ENCODE assay signal across 9 mouse cellular contexts in genomic region chr3:87981894-87982835, GRCm38 (mm10). TPM values are rescaled to one million over a fixed set of nuclear protein-coding genes. Genes with fewer than 3 reads are reported as not detected.
DNase-seq lines count a peak whose midpoint lies in the region; ATAC-seq and TF ChIP-seq lines count a peak whose summit lies in the region.
"Had no signal": no experiment of that assay in that cellular context is flagged by ENCODE, and none has a peak within 500 bp of the region (broad histone marks: within the 10 kb centered on the region; RNA-seq: fewer than 3 reads in every experiment).

No protein-coding gene starts in this region.

- H3K27me3 ChIP-seq in heart, embryonic 11.5 days (ENCODE audit: control insufficient read depth, insufficient read depth, low read length), result no peaks in the 10 kb centered on the region
- no peaks in the 10 kb centered on the region for H3K27me3 ChIP-seq in kidney, embryonic 14.5 days (ENCODE audit: control insufficient read depth, insufficient read depth, low read length)
- H3K27me3 ChIP-seq in lung, postnatal 0 days (replicated peaks; ENCODE audit: insufficient read depth, low read length), result no peaks in the 10 kb centered on the region

- H3K9me3 ChIP-seq in heart, embryonic 11.5 days (replicated peaks; ENCODE audit: control insufficient read depth, low read length), result no peaks in the 10 kb centered on the region
- no peaks in the 10 kb centered on the region for H3K9me3 ChIP-seq in kidney, embryonic 14.5 days (ENCODE audit: control insufficient read depth, low read length)
- no peaks in the 10 kb centered on the region for H3K9me3 ChIP-seq in lung, postnatal 0 days (ENCODE audit: low read length)

- H3K4me1 ChIP-seq in heart, embryonic 11.5 days (ENCODE audit: control insufficient read depth, insufficient read depth, low read length), result peaks cover 65% of the 10 kb centered on the region
- peaks cover 76% of the 10 kb centered on the region for H3K4me1 ChIP-seq in kidney, embryonic 14.5 days (ENCODE audit: control insufficient read depth, insufficient read depth, low read length)
- H3K4me1 ChIP-seq in lung, postnatal 0 days (ENCODE audit: insufficient read depth, low read depth, low read length), result peaks cover 40% of the 10 kb centered on the region; the same call in 1 of the 2 replicates

- H3K4me3 ChIP-seq in heart, embryonic 11.5 days (ENCODE audit: low read depth, low read length), result no peak overlapping the region
- H3K4me3 ChIP-seq in kidney, embryonic 14.5 days (ENCODE audit: low read length), result no peak overlapping the region
- H3K4me3 ChIP-seq in lung, postnatal 0 days (ENCODE audit: low read depth, low read length), result no peak overlapping the region
- H3K4me3 ChIP-seq: erythroblast, embryonic 14.5 days had no signal

- peak; percentile 11; the same call in 1 of the 2 replicates for ATAC-seq in heart, embryonic 11.5 days (replicated peaks; ENCODE audit: insufficient number of reproducible peaks, low FRiP score, low TSS enrichment)
- ATAC-seq in kidney, embryonic 14.5 days (ENCODE audit: low FRiP score, low TSS enrichment), result peak; percentile 22; the same call in 1 of the 2 replicates
- ATAC-seq in lung, postnatal 0 days, result peak; percentile 69

- no peak for TF ChIP-seq CTCF in lung, postnatal 0 days (IDR thresholded peaks at IDR 0.05)

- TF ChIP-seq EP300 in lung, postnatal 0 days (IDR thresholded peaks at IDR 0.05), result 0 out of 2 replicates have a peak, but pooled peaks have one; percentile 9

- WGBS in heart, embryonic 11.5 days (ENCODE audit: insufficient replicate concordance), result 22% methylated on average over 11 of the region's 12 CpGs
- 19% methylated on average over 12 of the region's 12 CpGs for WGBS in kidney, embryonic 14.5 days
- 25% methylated on average over 11 of the region's 12 CpGs for WGBS in lung, postnatal 0 days

- peak overlapping the region; percentile 70 for H3K9ac ChIP-seq in heart, embryonic 11.5 days (ENCODE audit: low read depth, low read length)
- H3K9ac ChIP-seq in kidney, embryonic 14.5 days (ENCODE audit: low read depth, low read length), result peak overlapping the region; percentile 54
- H3K9ac ChIP-seq in lung, postnatal 0 days (replicated peaks; ENCODE audit: low read depth), result peak overlapping the region; percentile 32; the same call in 1 of the 2 replicates

- H3K27ac ChIP-seq in heart, embryonic 11.5 days (ENCODE audit: low read depth, low read length), result peak overlapping the region; percentile 97
- H3K27ac ChIP-seq in kidney, embryonic 14.5 days (ENCODE audit: low read depth, low read length), result peak overlapping the region; percentile 95
- peak overlapping the region; percentile 95 for H3K27ac ChIP-seq in lung, postnatal 0 days (ENCODE audit: low read length)

- H3K36me3 ChIP-seq in heart, embryonic 11.5 days (ENCODE audit: control insufficient read depth, insufficient read depth, low read length), result no peaks in the 10 kb centered on the region
- peaks cover 3% of the 10 kb centered on the region; the same call in 1 of the 2 replicates for H3K36me3 ChIP-seq in kidney, embryonic 14.5 days (ENCODE audit: control insufficient read depth, insufficient read depth, low read length)
- H3K36me3 ChIP-seq in lung, postnatal 0 days (ENCODE audit: insufficient read depth, low read length), result no peaks in the 10 kb centered on the region

- H3K4me2 ChIP-seq in heart, embryonic 11.5 days, result peak overlapping the region; percentile 56
- peak overlapping the region; percentile 32 for H3K4me2 ChIP-seq in kidney, embryonic 14.5 days (replicated peaks; ENCODE audit: low read depth, low read length)
- H3K4me2 ChIP-seq in lung, postnatal 0 days (replicated peaks; ENCODE audit: low read depth, low read length), result peak overlapping the region; percentile 39

- peak; percentile 37 for DNase-seq in embryo, embryonic 10 days (ENCODE audit: low spot score)
- DNase-seq in embryo, embryonic 9.5 days (ENCODE audit: extremely low spot score), result no peak
- peak; percentile 80 for DNase-seq in lung, postnatal 0 days (ENCODE audit: low spot score)
- no peak for DNase-seq in B cell, adult 2 months
- no peak for DNase-seq in ovary, postnatal 36 days (ENCODE audit: low spot score)
- no peak for DNase-seq in cerebellum, postnatal 25 days

RNA-seq across cellular contexts. Expression of gene Nes, which starts 11.3 kb away (rescaled TPM):
- polyA plus RNA-seq in heart, embryonic 11.5 days (2014; fragmentation: Nextera tagmentation; extraction: Ambion mirVana), result 11.1 and 15.1 TPM in 2 replicates
- 14.8 and 26.1 TPM in 2 replicates for polyA plus RNA-seq in kidney, embryonic 14.5 days (2014; fragmentation: Nextera tagmentation; extraction: Ambion mirVana)
- 22.2 and 30.7 TPM in 2 replicates for polyA plus RNA-seq in lung, postnatal 0 days (2015; fragmentation: Nextera tagmentation; extraction: Ambion mirVana)
- polyA plus RNA-seq: erythroblast, embryonic 14.5 days had no signal

RNA-seq across cellular contexts. Expression of gene Bcan, which starts 17.9 kb away (rescaled TPM):
- not detected in 2 replicates for polyA plus RNA-seq in heart, embryonic 11.5 days (2014; fragmentation: Nextera tagmentation; extraction: Ambion mirVana)
- polyA plus RNA-seq in kidney, embryonic 14.5 days (2014; fragmentation: Nextera tagmentation; extraction: Ambion mirVana), result not detected in 2 replicates
- 0.33 and 0.56 TPM in 2 replicates for polyA plus RNA-seq in lung, postnatal 0 days (2015; fragmentation: Nextera tagmentation; extraction: Ambion mirVana)
- polyA plus RNA-seq: erythroblast, embryonic 14.5 days had no signal

RNA-seq across cellular contexts. Expression of gene Crabp2, which starts 33.7 kb away (rescaled TPM):
- 24.1 and 25.1 TPM in 2 replicates for polyA plus RNA-seq in heart, embryonic 11.5 days (2014; fragmentation: Nextera tagmentation; extraction: Ambion mirVana)
- 113 and 169 TPM in 2 replicates for polyA plus RNA-seq in kidney, embryonic 14.5 days (2014; fragmentation: Nextera tagmentation; extraction: Ambion mirVana)
- polyA plus RNA-seq in lung, postnatal 0 days (2015; fragmentation: Nextera tagmentation; extraction: Ambion mirVana), result 0.21 and 0.38 TPM in 2 replicates
- polyA plus RNA-seq: erythroblast, embryonic 14.5 days had no signal

RNA-seq across cellular contexts. Expression of gene Hapln2, which starts 45.2 kb away (rescaled TPM):
- not detected in 2 replicates for polyA plus RNA-seq in heart, embryonic 11.5 days (2014; fragmentation: Nextera tagmentation; extraction: Ambion mirVana)
- polyA plus RNA-seq in kidney, embryonic 14.5 days (2014; fragmentation: Nextera tagmentation; extraction: Ambion mirVana), result not detected in 2 replicates
- polyA plus RNA-seq in lung, postnatal 0 days (2015; fragmentation: Nextera tagmentation; extraction: Ambion mirVana), result not detected in 2 replicates
- polyA plus RNA-seq: erythroblast, embryonic 14.5 days had no signal

RNA-seq across cellular contexts. Expression of gene Rrnad1, which starts 51.6 kb away (rescaled TPM):
- polyA plus RNA-seq in heart, embryonic 11.5 days (2014; fragmentation: Nextera tagmentation; extraction: Ambion mirVana), result 14.3 and 14.9 TPM in 2 replicates
- 19.3 and 21.6 TPM in 2 replicates for polyA plus RNA-seq in kidney, embryonic 14.5 days (2014; fragmentation: Nextera tagmentation; extraction: Ambion mirVana)
- polyA plus RNA-seq in lung, postnatal 0 days (2015; fragmentation: Nextera tagmentation; extraction: Ambion mirVana), result 10.8 and 11.2 TPM in 2 replicates

Comparison
In these comparisons a context has a peak if more than half of its experiments do, and no peak if none do; other contexts are left out.
1. DNase-seq: peak in embryo, embryonic 10 days (single experiment) and lung, postnatal 0 days (single experiment); none in embryo, embryonic 9.5 days (single experiment), B cell, adult 2 months (0 of 2), ovary, postnatal 36 days (single experiment) and cerebellum, postnatal 25 days (0 of 2).
2. ATAC-seq: peak in every context shown above with its lines; median percentile 69 in lung, postnatal 0 days; 22 in kidney, embryonic 14.5 days; 11 in heart, embryonic 11.5 days.
3. RNA of gene Crabp2, which starts 33.7 kb away (polyA plus RNA-seq): 113 to 169 TPM in kidney, embryonic 14.5 days and 24.1 to 25.1 TPM in heart, embryonic 11.5 days; 0.21 to 0.38 TPM in lung, postnatal 0 days; every median in the first group is over 10 times any median in the second.
4. Peak in every context shown above with its lines, with median percentiles within 50 percentile points of each other: H3K27ac ChIP-seq, H3K4me2 ChIP-seq and H3K9ac ChIP-seq.